Mouse (Mus musculus): ENCODE measurements around the gene AU040320. TPM values are rescaled to one million over a fixed set of nuclear protein-coding genes. Genes with fewer than 3 reads are reported as not detected.
A peak's percentile ranks its signal among the peaks of the same experiment; 100 is the strongest.

The AU040320 gene
- polyA plus RNA-seq, 1 experiment from 2014 or later: 20.9 TPM

DNA sequence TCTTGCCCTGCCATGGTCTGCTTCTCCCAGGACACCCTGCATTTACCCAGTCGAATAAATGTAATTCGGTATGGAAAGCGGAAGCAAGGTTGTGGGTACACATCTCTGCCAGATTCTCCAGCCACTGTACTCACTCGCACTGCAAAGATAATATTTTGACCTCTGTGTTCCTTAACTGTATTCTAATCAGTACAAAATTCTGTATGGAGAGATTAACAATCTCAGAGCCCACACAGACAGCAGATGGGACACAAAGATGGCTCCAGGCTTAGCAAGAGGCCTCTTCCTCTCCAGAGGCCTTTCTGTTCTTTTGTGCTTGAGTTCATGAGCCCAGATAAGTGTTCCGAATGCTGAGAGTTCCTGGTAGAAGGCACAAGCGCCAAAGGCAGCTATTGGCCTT, 20.5 kb downstream of the AU040320 start:
- Histone ChIP-seq H3K36me3 (ENCODE audit: insufficient read depth) (no peaks in the 10 kb centered on the region), H3K9ac (no peak overlapping the region), H3K27ac (ENCODE audit: low read depth) (no peak overlapping the region), H3K4me3 (ENCODE audit: low read depth, low read length) (no peak overlapping the region), H3K9me3 (ENCODE audit: low read depth, low read length) (no peaks in the 10 kb centered on the region), H3K27me3 (ENCODE audit: insufficient read depth, low read length) (no peaks in the 10 kb centered on the region), H3K4me2 (no peak overlapping the region), H3K4me1 (ENCODE audit: insufficient read depth) (no peaks in the 10 kb centered on the region)
- no peak for TF ChIP-seq CTCF (IDR thresholded peaks at IDR 0.05; ENCODE audit: low read depth)
- DNase-seq: no peak
- 92% methylated on average over 6 of the region's 6 CpGs for WGBS
- ATAC-seq (ENCODE audit: insufficient read depth): no peak

- DNase-seq (no peak), ATAC-seq (ENCODE audit: insufficient read depth) (no peak)
- Histone ChIP-seq H3K9me3 (ENCODE audit: low read depth, low read length) (no peaks in the 10 kb centered on the region), H3K27me3 (ENCODE audit: insufficient read depth, low read length) (no peaks in the 10 kb centered on the region), H3K4me2 (no peak overlapping the region), H3K4me1 (ENCODE audit: insufficient read depth) (no peaks in the 10 kb centered on the region), H3K36me3 (ENCODE audit: insufficient read depth) (no peaks in the 10 kb centered on the region), H3K4me3 (ENCODE audit: low read depth, low read length) (no peak overlapping the region), H3K9ac (no peak overlapping the region), H3K27ac (ENCODE audit: low read depth) (no peak overlapping the region)
- WGBS: 33% methylated on average over 1 of the region's 1 CpGs
- TF ChIP-seq CTCF (IDR thresholded peaks at IDR 0.05; ENCODE audit: low read depth): no peak
Observed at GRCm38 (mm10) chr4:126775182-126775581, 21.8 kb downstream of the AU040320 start.

- Histone ChIP-seq H3K36me3 (ENCODE audit: insufficient read depth) (no peaks in the 10 kb centered on the region), H3K9ac (no peak overlapping the region), H3K4me3 (ENCODE audit: low read depth, low read length) (no peak overlapping the region), H3K9me3 (ENCODE audit: low read depth, low read length) (no peaks in the 10 kb centered on the region), H3K27me3 (ENCODE audit: insufficient read depth, low read length) (no peaks in the 10 kb centered on the region), H3K4me2 (no peak overlapping the region), H3K27ac (ENCODE audit: low read depth) (no peak overlapping the region), H3K4me1 (ENCODE audit: insufficient read depth) (no peaks in the 10 kb centered on the region)
- 42% methylated on average over 8 of the region's 8 CpGs for WGBS
- ATAC-seq (ENCODE audit: insufficient read depth) (no peak), DNase-seq (peak; percentile 6)
- no peak for TF ChIP-seq CTCF (IDR thresholded peaks at IDR 0.05; ENCODE audit: low read depth)
Observed at GRCm38 (mm10) chr4:126779148-126779581, 25.8 kb downstream of the AU040320 start.

GRCm38 (mm10) chr4:126779826-126780775, 26.8 kb downstream of the AU040320 start:
- no peaks in the 10 kb centered on the region for H3K4me1 ChIP-seq (ENCODE audit: insufficient read depth)
- H3K9ac ChIP-seq: no peak overlapping the region
- WGBS: 74% methylated on average over 12 of the region's 12 CpGs
- no peak overlapping the region for H3K27ac ChIP-seq (ENCODE audit: low read depth)
- H3K36me3 ChIP-seq (ENCODE audit: insufficient read depth): no peaks in the 10 kb centered on the region
- H3K4me3 ChIP-seq (ENCODE audit: low read depth, low read length): no peak overlapping the region
- DNase-seq: no peak
- no peaks in the 10 kb centered on the region for H3K9me3 ChIP-seq (ENCODE audit: low read depth, low read length)
- H3K4me2 ChIP-seq: no peak overlapping the region
- no peaks in the 10 kb centered on the region for H3K27me3 ChIP-seq (ENCODE audit: insufficient read depth, low read length)
- no peak for ATAC-seq (ENCODE audit: insufficient read depth)
- no peak for TF ChIP-seq CTCF (IDR thresholded peaks at IDR 0.05; ENCODE audit: low read depth)

DNA sequence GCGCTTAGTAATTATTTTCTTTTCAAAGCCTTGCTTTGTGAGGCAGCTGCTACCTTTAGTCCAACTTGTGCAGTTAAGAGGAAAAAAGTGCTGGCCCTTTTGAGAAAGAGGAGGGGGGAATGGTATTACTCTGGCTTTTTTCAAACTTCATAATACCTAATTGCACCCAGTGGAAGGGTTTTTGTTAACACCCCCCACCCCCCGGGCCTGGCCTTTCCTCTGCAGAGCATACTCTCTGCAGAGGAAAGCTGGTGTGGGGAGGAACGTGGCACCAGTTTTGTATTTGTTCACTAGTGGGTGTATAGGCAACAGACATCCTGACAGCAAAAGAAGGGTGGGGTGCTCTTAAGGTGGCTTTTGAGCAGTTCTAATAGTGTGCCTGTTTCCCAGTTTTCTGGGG, 28.5 kb downstream of the AU040320 start:
- Histone ChIP-seq H3K9me3 (ENCODE audit: low read depth, low read length) (no peaks in the 10 kb centered on the region), H3K36me3 (ENCODE audit: insufficient read depth) (no peaks in the 10 kb centered on the region), H3K4me2 (no peak overlapping the region), H3K27me3 (ENCODE audit: insufficient read depth, low read length) (no peaks in the 10 kb centered on the region), H3K9ac (no peak overlapping the region), H3K4me3 (ENCODE audit: low read depth, low read length) (no peak overlapping the region), H3K27ac (ENCODE audit: low read depth) (no peak overlapping the region), H3K4me1 (ENCODE audit: insufficient read depth) (no peaks in the 10 kb centered on the region)
- TF ChIP-seq CTCF (IDR thresholded peaks at IDR 0.05; ENCODE audit: low read depth): no peak
- 80% methylated on average over 3 of the region's 3 CpGs for WGBS
- no peak for ATAC-seq (ENCODE audit: insufficient read depth)
- no peak for DNase-seq

DNA sequence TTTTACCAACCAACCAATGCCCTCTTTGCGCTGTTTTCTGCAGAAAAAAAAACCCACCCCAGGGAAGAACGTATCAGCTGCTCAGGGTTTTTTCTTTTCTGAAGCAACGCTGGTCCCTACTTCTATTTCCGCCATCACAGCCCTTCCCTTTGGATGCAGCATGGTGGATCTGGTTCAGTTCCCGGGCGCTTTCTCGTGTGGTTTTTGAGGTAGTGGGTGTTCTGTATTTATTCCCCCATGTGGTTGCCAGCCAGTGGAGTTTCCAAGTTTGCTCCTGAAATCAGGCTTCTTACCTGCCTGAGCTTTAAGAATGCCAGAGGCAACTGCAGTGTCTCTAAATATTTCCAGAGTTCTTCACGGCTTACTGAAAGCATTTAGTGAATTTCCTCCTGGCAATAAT, 29.2 kb downstream of the AU040320 start:
- H3K27ac ChIP-seq (ENCODE audit: low read depth): no peak overlapping the region
- H3K27me3 ChIP-seq (ENCODE audit: insufficient read depth, low read length): no peaks in the 10 kb centered on the region

DNA sequence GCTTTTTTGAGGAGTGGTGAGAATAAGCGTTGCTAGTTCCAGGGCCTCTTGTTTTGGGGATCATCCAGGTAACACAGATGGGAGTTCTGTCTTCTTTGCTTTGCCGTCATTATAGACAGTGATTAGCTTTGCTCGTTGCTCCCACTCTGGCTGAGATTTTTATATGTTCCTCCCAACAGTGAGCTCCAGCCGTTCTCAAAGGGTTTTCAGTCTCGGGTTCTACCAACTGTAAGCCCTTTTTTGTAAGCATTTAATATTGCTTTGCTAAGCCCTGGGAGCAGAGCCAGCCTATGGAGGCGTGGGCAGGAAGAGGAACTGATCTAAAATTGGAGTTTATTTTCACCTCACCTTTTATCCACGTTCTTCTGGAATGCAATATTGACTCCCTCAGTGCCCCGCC, 29.7 kb downstream of the AU040320 start:
- Histone ChIP-seq H3K27me3 (ENCODE audit: insufficient read depth, low read length) (no peaks in the 10 kb centered on the region), H3K9ac (no peak overlapping the region), H3K36me3 (ENCODE audit: insufficient read depth) (no peaks in the 10 kb centered on the region), H3K4me1 (ENCODE audit: insufficient read depth) (no peaks in the 10 kb centered on the region), H3K27ac (ENCODE audit: low read depth) (no peak overlapping the region), H3K4me3 (ENCODE audit: low read depth, low read length) (no peak overlapping the region), H3K9me3 (ENCODE audit: low read depth, low read length) (no peaks in the 10 kb centered on the region), H3K4me2 (no peak overlapping the region)
- DNase-seq: no peak
- ATAC-seq (ENCODE audit: insufficient read depth): no peak
- TF ChIP-seq CTCF (IDR thresholded peaks at IDR 0.05; ENCODE audit: low read depth): no peak
- 68% methylated on average over 8 of the region's 8 CpGs for WGBS

More for the DNA sequence above, 29.2 kb downstream of the AU040320 start:
- Histone ChIP-seq H3K4me2 (no peak overlapping the region), H3K4me3 (ENCODE audit: low read depth, low read length) (no peak overlapping the region), H3K36me3 (ENCODE audit: insufficient read depth) (no peaks in the 10 kb centered on the region), H3K4me1 (ENCODE audit: insufficient read depth) (no peaks in the 10 kb centered on the region), H3K9ac (no peak overlapping the region), H3K9me3 (ENCODE audit: low read depth, low read length) (no peaks in the 10 kb centered on the region)
- DNase-seq: no peak
- ATAC-seq (ENCODE audit: insufficient read depth): no peak
- WGBS: 88% methylated on average over 8 of the region's 8 CpGs
- no peak for TF ChIP-seq CTCF (IDR thresholded peaks at IDR 0.05; ENCODE audit: low read depth)
